Mouse (Mus musculus): Measurements from ENCODE around the gene Il31ra. TPM values are rescaled to one million over a fixed set of nuclear protein-coding genes. Genes with fewer than 3 reads are reported as not detected.

The Il31ra gene
- total RNA-seq, 4 experiments from 2014 or later = not detected

Other genes with a start within 250 kb of the Il31ra start
- 100 to 1,000 TPM; 217 to 273 (median 230) TPM for gene Il6st, start 130.3 kb downstream of the Il31ra start, total RNA-seq (2022)
- under 1 TPM in 2 of 4 experiments, not detected in 2; 0.09 to 0.12 TPM for gene Ddx4, start 58.1 kb upstream of the Il31ra start, total RNA-seq (2022)
- gene Slc38a9, start 66.4 kb upstream of the Il31ra start, total RNA-seq (2022) = 10 to 100 TPM in 3 of 4 experiments, 1 to 10 TPM in 1; 9.1 to 12.2 (median 10.8) TPM
- 10 to 100 TPM; 36.4 to 44.4 (median 39.3) TPM for gene Plpp1, start 206.4 kb upstream of the Il31ra start, total RNA-seq (2022)